Mouse (Mus musculus): ENCODE data around the gene Rftn1.
A peak's percentile ranks its signal among the peaks of the same experiment; 100 is the strongest.

The Rftn1 gene

GRCm38 (mm10) chr17:50201828-50202445 lies 11.5 kb upstream of the Rftn1 start:
- no peak for DNase-seq (ENCODE audit: low spot score)

GRCm38 (mm10) chr17:50199075-50199850 lies 8.8 kb upstream of the Rftn1 start:
- DNase-seq (ENCODE audit: low spot score), result no peak

DNA sequence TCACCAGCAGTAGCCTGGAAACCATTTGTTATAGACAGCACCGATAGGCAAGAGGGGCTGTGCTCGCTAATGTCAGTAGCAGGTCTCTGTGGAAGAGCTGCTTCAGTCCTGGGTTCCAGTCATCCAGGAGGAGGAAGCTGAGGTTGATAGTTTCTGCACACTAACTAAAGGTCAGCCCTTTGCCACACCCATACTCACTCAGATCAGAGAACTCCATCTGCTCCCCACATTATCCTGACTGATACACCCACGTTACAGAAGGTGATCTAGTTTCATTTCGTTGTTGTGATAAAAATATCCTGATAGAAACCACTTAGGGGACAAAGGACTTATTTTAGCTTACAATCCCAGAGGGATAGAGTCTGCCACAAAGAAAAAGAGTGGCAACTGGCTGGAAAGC lies 7.1 kb upstream of the Rftn1 start:
- DNase-seq (ENCODE audit: low spot score), result no peak

GRCm38 (mm10) chr17:50196005-50196672 lies 5.7 kb upstream of the Rftn1 start:
- DNase-seq (ENCODE audit: low spot score), result no peak

DNA sequence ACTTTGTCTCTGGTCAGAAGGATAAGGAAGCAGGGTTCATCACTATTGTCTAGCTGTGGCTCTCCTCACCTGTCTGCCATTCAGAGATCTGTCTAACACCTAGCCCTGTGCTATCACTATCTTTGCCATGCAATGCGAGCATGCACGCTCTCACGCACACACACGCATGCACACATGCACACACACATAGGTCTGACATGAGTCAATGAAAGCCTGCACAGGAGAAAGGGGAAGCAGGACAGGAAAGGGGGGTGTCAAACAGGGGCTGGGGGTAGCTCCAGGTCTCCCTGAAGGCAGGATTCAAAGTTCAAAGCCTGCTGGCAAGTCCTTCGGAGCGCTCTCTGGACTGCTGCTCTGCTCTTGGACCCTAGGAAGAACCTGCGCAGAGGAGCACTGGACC lies 4.9 kb upstream of the Rftn1 start:
- no peak for DNase-seq (ENCODE audit: low spot score)

DNA sequence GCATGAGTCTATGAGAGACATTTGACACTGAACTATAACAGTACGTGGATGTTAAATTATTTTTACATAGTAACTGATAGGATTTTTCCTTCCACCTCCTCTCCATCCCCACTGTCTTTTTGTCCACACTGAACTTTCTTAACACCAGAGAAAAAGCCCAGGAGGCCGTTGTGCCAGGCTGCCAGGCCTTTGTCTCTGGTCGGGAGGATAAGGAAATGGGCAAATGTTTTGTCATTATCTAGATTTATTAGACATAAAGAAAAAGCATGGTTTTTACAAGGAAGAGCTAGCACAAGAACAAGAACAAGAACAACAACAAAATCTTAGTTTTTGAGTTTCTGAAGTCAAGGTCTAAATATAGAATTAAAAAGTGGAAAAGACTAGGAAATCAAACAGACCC lies 4.1 kb upstream of the Rftn1 start:
- no peak for DNase-seq (ENCODE audit: low spot score)

DNA sequence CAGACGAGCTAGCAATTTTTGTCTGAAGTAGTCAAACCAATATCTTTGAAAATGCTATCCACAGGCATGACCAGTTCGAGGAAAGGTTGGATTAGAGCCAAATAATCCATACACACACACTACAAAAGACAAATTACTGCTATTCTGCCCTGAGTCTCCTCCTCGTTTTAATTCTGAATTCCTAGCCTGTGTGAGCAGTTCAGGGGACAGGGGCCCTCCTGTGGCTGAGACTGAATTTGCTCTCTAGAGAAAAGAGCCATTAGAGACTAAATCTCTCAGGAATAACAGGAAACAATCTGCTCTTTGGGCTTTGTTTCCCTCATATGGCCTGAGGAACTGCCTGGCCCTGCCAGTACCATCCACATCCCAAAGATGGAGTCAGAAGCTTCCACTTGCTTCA lies 3.2 kb upstream of the Rftn1 start:
- no peak for DNase-seq (ENCODE audit: low spot score)

GRCm38 (mm10) chr17:50192376-50192940 lies 2.0 kb upstream of the Rftn1 start:
- DNase-seq (ENCODE audit: low spot score), result no peak

- DNase-seq (ENCODE audit: low spot score), result no peak
These were observed 964 bp upstream of the Rftn1 start for GRCm38 (mm10) chr17:50191318-50191957.

DNA sequence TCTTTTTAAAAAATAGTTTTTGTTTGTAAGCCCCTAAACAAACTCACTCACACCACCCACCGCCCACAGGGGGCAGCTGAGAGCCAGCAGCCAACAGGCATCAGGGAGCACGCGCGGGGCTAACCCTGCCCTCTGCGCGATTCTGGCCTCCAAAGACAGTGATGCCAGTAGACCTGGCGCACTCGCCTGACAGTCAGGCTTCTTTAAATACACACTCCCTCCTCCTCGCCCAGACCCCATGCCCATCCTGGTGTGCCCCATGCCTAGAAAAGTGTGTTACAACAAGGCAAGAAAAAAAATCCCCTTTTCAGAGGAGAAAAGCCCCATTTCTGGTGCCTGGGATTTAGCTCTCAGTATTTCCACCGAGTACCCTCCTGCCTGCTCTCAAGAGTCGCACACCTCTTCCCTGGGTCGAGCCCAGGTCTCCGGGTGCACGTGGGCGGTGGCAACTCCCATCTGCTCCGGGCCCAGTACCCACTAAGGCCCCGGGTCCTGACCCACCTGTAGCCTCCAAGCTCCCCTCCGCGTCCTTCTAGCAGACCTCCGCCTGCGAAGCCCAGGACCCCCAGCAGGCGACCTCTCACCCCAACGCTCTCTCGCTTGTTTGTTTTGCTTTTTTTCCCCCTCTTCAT lies 977 bp downstream of the Rftn1 start:
- peak; percentile 27 for DNase-seq (ENCODE audit: low spot score)

- DNase-seq (ENCODE audit: low spot score), result no peak
These were observed 1.7 kb downstream of the Rftn1 start for GRCm38 (mm10) chr17:50188662-50189345.

DNA sequence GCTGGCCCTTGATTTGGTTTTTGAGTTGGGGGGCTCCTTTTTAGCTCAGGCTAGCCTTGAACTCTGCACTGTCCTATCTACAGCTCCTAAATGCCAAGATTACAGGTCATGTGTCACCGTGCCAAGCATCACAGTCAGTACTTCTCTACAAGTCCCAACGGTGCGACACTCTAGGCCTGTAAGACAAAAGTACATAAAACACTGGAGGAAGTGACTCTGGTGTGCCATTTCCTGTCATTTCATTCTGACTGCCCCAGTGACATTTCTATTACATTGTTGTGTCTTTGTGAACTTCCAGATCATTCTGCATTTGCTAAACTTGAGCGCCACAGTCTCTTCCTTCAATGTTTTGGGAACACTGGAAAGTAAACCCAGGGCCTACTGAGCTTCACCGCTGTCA lies 4.9 kb downstream of the Rftn1 start:
- DNase-seq (ENCODE audit: low spot score), result no peak

- no peak for DNase-seq (ENCODE audit: low spot score)
These were observed 5.4 kb downstream of the Rftn1 start for GRCm38 (mm10) chr17:50185083-50185482.

DNA sequence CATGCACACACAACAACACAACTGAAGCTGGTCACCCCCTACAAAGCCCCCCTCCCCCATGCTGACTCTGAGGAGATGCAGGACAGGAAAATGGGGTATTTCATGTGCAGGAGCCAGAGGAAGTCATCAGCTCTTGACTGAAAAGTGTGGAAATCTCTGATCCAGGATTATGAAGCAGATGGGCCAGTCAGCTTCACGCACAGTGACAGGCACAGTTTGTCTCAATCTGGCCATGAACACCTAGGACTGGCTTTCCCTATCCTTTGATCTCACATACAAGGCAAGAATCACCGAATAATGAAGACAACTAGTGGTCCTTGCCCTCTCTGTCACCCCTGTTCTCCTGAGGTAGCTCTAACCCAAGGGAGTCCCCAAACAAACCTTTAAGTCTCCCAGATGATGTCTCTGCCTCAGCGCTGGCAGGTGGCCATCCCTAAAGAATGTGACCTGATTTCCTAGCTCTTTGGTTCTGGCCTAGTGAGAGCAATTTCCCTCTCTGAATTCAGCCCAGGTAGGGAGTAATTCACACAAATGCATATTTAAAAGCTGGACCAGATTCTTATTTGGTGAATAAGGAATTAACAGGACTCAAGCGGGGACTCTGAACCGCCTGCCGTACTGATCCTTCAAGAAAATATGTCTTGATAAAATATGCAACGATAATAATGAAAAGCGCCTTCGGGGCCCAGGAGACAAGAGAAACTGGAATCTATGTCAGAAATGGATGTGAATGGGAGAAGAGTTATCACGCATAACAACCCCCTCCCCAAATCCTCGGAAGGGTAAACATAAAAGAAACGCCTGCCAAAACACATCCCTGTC lies 6.0 kb downstream of the Rftn1 start:
- DNase-seq (ENCODE audit: low spot score), result no peak

- no peak for DNase-seq (ENCODE audit: low spot score)
These were observed 7.2 kb downstream of the Rftn1 start for GRCm38 (mm10) chr17:50183300-50183699.

GRCm38 (mm10) chr17:50182542-50182951 lies 7.9 kb downstream of the Rftn1 start:
- no peak for DNase-seq (ENCODE audit: low spot score)

DNA sequence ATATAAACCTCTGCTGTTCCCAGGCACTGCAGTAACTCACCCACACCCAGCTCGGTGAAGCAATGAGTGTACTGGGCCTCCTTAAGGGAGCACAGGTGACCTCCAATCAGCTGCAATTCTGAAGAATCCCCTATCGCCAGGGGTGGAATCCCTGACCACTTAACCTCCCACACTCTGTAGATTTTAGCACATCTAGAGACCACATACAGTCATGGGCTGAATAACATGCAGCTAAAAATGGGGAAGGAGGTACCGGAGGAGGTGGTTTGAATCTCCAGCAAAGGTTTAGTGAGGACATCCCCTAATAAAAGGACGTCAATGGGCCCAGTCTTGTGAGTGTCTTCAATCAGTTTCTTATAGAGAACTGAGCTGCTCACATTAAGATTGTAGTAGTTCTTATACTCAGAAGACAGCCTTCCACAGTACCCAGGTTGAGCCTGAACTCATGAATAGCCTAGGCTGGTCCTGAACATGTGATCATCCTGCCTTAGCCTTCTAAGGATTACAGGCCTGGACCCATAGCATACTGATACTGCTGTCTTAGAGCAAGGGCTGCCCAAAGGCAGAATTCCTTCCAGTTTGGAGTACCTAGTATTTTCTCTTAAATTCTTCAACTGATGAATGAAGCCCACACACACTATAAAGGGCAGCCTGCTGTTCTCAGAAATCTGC lies 9.4 kb downstream of the Rftn1 start:
- DNase-seq (ENCODE audit: low spot score), result no peak

- DNase-seq (ENCODE audit: low spot score), result no peak
These were observed 16.7 kb downstream of the Rftn1 start for GRCm38 (mm10) chr17:50173776-50174175.

DNA sequence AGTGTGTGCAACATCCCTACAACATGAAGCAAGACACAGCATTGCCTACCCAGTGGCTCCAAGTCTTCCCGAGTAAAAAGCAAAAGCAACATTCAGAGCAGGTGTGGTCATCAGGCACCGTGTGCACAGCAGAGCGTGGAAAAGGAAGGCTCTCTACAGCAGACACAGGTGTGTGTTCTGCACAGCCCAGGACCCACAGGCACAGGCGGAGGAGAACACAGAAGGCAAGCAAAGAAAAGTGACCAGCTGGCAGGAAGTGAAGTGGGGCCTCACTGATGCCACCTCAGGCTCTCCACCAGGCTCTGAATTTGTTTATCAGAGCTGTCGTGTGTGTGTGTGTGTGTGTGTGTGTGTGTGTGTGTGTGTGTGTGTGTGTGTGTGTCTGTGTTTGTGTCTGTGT lies 17.1 kb downstream of the Rftn1 start:
- no peak for DNase-seq (ENCODE audit: low spot score)

DNA sequence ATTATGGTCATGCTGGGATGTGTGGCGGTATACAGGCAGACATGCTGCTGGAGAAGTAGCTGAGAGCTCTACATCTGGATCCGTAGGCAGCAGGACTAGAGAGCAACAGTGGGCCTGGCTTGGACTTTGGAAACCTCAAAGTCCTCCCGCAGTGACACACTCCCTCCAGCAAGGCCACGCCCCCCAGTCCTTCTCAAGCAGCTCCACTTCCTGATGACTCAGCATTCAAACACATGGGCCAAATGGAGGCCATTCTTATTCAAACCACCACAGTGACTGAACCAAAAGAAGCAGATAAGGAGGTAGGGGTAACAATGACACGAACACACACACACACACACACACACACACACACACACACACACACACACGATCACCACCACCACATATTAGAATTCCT lies 17.7 kb downstream of the Rftn1 start:
- DNase-seq (ENCODE audit: low spot score), result no peak

Data from urinary bladder, postnatal 25 days (tissue).